Mouse (Mus musculus): Measurements from ENCODE around the gene Scd2. TPM values are rescaled to one million over a fixed set of nuclear protein-coding genes. Genes with fewer than 3 reads are reported as not detected.
A peak's percentile ranks its signal among the peaks of the same experiment; 100 is the strongest.
"Not testable (repeated sequence)": the region's sequence is repeated elsewhere in the genome, so short reads cannot be mapped to it uniquely, and the experiment has no call there.

Gene Scd2
- polyA plus RNA-seq, 1 experiment: 30.1 TPM

DNA sequence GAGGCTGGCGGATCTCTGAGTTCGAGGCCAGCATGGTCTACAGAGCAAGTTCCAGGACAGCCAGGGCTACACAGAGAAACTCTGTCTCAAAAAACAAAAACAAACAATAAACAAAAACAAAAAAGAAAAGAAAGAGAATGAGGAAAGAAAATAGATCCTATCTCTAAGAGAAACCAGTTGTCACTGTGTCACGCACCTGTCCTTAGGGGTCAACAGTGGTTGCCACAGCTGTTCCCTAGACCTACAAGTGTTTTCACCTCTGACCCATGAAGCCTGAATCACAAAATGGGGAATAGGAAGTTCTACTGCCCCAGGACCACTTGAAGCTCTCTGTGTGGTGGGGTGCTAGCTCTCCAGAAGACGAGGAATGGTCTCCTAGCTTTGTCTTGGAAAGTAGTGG lies 19.0 kb upstream of the Scd2 start:
- Histone ChIP-seq H3K27me3 (ENCODE audit: control insufficient read depth, insufficient read depth, low read length) (no peaks in the 10 kb centered on the region), H3K36me3 (ENCODE audit: control insufficient read depth, insufficient read depth, low read length) (no peaks in the 10 kb centered on the region), H3K4me1 (ENCODE audit: control insufficient read depth, insufficient read depth, insufficient read length) (no peaks in the 10 kb centered on the region), H3K27ac (ENCODE audit: insufficient read depth, low read length) (no peak overlapping the region), H3K4me3 (ENCODE audit: extremely low read depth, insufficient read depth, insufficient read length) (no peak overlapping the region)
- TF ChIP-seq CTCF (IDR thresholded peaks at IDR 0.05; ENCODE audit: extremely low read depth, insufficient read depth, insufficient read length, insufficient replicate concordance) (no peak), POLR2A (IDR thresholded peaks at IDR 0.05; ENCODE audit: low read depth, low read length) (no peak)
- 91% methylated on average over 4 of the region's 4 CpGs for WGBS
- no peak for DNase-seq (ENCODE audit: low read depth in 1 of 2, low spot score in 2 of 2)

DNA sequence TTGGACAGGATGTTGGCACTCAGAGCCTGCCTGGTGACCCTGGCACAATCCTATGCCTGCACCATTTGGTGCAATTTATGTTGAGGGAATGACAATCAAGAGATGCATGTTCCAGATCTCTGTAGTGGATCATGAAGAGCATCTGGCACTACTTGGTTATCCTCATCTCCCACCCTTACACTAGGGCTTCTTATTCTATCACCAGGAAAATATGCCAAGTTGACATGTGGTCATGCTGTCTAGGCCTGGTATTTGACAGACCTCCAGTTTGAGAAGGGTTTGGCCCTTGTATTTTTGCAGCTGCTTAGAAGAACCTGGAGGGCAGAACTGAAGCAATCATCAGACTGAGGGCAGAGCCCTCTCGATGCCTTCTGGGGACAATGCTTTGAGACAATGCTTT lies 18.1 kb upstream of the Scd2 start:
- TF ChIP-seq POLR2A (IDR thresholded peaks at IDR 0.05; ENCODE audit: low read depth, low read length) (no peak), CTCF (IDR thresholded peaks at IDR 0.05; ENCODE audit: extremely low read depth, insufficient read depth, insufficient read length, insufficient replicate concordance) (no peak)
- Histone ChIP-seq H3K36me3 (ENCODE audit: control insufficient read depth, insufficient read depth, low read length) (no peaks in the 10 kb centered on the region), H3K27ac (ENCODE audit: insufficient read depth, low read length) (no peak overlapping the region), H3K4me3 (ENCODE audit: extremely low read depth, insufficient read depth, insufficient read length) (no peak overlapping the region), H3K4me1 (ENCODE audit: control insufficient read depth, insufficient read depth, insufficient read length) (no peaks in the 10 kb centered on the region), H3K27me3 (ENCODE audit: control insufficient read depth, insufficient read depth, low read length) (no peaks in the 10 kb centered on the region)
- 93% methylated on average over 1 of the region's 1 CpGs for WGBS
- no peak for DNase-seq (ENCODE audit: low read depth in 1 of 2, low spot score in 2 of 2)

DNA sequence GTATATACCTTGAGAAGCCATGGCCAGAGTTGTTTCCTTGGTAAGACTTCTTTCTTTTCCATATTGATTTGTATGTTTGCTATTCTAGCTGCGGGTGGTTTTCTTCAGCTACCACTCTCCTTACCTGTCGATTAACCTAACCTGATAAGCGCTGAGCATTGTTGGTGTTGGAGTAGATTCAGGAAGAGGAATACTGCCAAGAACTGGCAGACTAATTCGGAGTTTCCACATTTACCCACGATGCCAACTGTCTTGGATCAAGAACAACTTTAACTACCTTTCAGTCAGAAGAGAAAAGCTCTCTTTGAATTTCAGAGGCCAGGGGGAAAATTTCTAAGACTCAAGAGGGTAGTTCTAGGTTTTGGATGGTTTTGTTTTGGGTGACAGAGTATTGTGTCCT lies 16.6 kb upstream of the Scd2 start:
- Histone ChIP-seq H3K27me3 (ENCODE audit: control insufficient read depth, insufficient read depth, low read length) (no peaks in the 10 kb centered on the region), H3K4me3 (ENCODE audit: extremely low read depth, insufficient read depth, insufficient read length) (no peak overlapping the region), H3K27ac (ENCODE audit: insufficient read depth, low read length) (no peak overlapping the region), H3K4me1 (ENCODE audit: control insufficient read depth, insufficient read depth, insufficient read length) (peaks cover 7% of the 10 kb centered on the region), H3K36me3 (ENCODE audit: control insufficient read depth, insufficient read depth, low read length) (no peaks in the 10 kb centered on the region)
- DNase-seq (ENCODE audit: low read depth in 1 of 2, low spot score in 2 of 2): no peak
- 87% methylated on average over 5 of the region's 5 CpGs for WGBS
- TF ChIP-seq CTCF (IDR thresholded peaks at IDR 0.05; ENCODE audit: extremely low read depth, insufficient read depth, insufficient read length, insufficient replicate concordance): no peak
- no peak for TF ChIP-seq POLR2A (IDR thresholded peaks at IDR 0.05; ENCODE audit: low read depth, low read length)

DNA sequence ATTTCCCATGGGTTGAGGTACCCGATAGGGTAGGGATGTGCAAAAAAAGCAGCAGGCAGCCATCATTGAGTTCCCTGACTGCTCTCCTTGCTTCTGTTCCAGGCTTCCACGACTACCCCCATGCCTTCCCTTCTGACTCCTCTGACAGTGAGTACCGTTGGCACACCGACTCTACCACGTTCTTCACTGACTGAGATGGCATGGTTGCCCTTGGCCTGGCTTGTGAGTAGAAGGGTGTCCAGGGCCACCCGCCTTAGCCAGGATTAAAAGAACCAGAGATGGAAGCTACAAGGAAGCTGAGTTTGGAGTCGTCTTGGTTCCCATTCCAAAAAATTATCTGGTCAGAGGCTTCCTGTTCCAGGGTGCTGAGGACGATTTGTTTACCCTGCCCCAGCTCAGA lies 15.5 kb upstream of the Scd2 start:
- H3K36me3 ChIP-seq (ENCODE audit: control insufficient read depth, insufficient read depth, low read length): no peaks in the 10 kb centered on the region
- 92% methylated on average over 8 of the region's 8 CpGs for WGBS
- no peak for DNase-seq (ENCODE audit: low read depth in 1 of 2, low spot score in 2 of 2)
- no peaks in the 10 kb centered on the region for H3K27me3 ChIP-seq (ENCODE audit: control insufficient read depth, insufficient read depth, low read length)
- no peak overlapping the region for H3K27ac ChIP-seq (ENCODE audit: insufficient read depth, low read length)
- TF ChIP-seq CTCF (IDR thresholded peaks at IDR 0.05; ENCODE audit: extremely low read depth, insufficient read depth, insufficient read length, insufficient replicate concordance): no peak
- TF ChIP-seq POLR2A (IDR thresholded peaks at IDR 0.05; ENCODE audit: low read depth, low read length): no peak
- no peak overlapping the region for H3K4me3 ChIP-seq (ENCODE audit: extremely low read depth, insufficient read depth, insufficient read length)
- peaks cover 16% of the 10 kb centered on the region for H3K4me1 ChIP-seq (ENCODE audit: control insufficient read depth, insufficient read depth, insufficient read length)

DNA sequence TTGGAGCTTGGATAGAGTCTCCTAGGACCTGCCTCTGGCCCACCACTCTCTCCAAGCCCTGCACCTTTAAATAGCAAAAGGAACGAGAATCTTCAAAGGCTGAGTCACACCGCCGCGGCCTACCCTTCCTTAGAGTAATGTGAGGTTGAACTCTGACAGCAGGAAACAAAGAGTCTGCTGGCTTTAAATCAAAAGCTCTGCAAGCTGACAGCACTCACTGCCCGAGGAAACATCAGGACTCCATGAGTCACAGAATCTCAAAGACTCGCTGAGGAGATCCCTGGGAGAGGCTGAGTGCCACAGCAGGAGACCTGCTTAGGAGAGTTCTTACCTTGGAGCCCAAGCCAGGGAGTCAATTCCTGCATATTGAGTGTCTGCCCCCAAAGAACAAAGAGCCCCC lies 12.7 kb upstream of the Scd2 start:
- Histone ChIP-seq H3K27me3 (ENCODE audit: control insufficient read depth, insufficient read depth, low read length) (no peaks in the 10 kb centered on the region), H3K4me1 (ENCODE audit: control insufficient read depth, insufficient read depth, insufficient read length) (peaks cover 25% of the 10 kb centered on the region), H3K4me3 (ENCODE audit: extremely low read depth, insufficient read depth, insufficient read length) (no peak overlapping the region), H3K27ac (ENCODE audit: insufficient read depth, low read length) (peak overlapping the region; percentile 74), H3K36me3 (ENCODE audit: control insufficient read depth, insufficient read depth, low read length) (no peaks in the 10 kb centered on the region)
- TF ChIP-seq POLR2A (IDR thresholded peaks at IDR 0.05; ENCODE audit: low read depth, low read length): no peak
- no peak for TF ChIP-seq CTCF (IDR thresholded peaks at IDR 0.05; ENCODE audit: extremely low read depth, insufficient read depth, insufficient read length, insufficient replicate concordance)
- peak in 1 of 2 experiments; percentile 13 for DNase-seq (ENCODE audit: low read depth in 1 of 2, low spot score in 2 of 2)
- 19% methylated on average over 6 of the region's 6 CpGs for WGBS

DNA sequence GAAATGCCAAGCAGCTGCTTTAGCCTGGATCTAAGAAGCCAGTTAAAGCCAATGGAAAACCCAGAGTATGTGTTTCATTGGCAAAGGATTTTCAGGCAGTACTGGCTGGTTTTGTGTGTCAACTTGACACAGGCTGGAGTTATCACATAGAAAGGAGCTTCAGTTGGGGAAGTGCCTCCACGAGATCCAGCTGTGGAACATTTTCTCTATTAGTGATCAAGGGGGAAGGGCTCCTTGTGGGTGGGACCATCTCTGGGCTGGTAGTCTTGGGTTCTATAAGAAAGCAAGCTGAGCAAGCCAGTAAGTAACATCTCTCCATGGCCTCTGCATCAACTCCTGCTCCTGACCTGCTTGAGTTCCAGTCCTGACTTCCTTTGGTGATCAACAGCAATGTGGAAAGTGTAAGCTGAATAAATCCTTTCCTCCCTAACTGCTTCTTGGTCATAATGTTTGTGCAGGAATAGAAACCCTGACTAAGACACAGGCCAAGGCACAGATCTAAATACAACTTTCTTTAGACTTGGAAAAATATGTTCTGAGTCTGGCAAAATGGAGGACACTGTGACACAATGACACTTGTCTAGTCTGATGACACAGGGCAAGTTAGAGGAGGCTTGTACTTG lies 11.5 kb upstream of the Scd2 start:
- H3K4me3 ChIP-seq (ENCODE audit: extremely low read depth, insufficient read depth, insufficient read length); H3K36me3 ChIP-seq (ENCODE audit: control insufficient read depth, insufficient read depth, low read length); DNase-seq (ENCODE audit: low read depth in 1 of 2, low spot score in 2 of 2); H3K27me3 ChIP-seq (ENCODE audit: control insufficient read depth, insufficient read depth, low read length): not testable (repeated sequence)
- WGBS: 20% methylated on average over 1 of the region's 1 CpGs
- peaks cover 25% of the 10 kb centered on the region for H3K4me1 ChIP-seq (ENCODE audit: control insufficient read depth, insufficient read depth, insufficient read length)
- peak overlapping the region; percentile 78 for H3K27ac ChIP-seq (ENCODE audit: insufficient read depth, low read length)

DNA sequence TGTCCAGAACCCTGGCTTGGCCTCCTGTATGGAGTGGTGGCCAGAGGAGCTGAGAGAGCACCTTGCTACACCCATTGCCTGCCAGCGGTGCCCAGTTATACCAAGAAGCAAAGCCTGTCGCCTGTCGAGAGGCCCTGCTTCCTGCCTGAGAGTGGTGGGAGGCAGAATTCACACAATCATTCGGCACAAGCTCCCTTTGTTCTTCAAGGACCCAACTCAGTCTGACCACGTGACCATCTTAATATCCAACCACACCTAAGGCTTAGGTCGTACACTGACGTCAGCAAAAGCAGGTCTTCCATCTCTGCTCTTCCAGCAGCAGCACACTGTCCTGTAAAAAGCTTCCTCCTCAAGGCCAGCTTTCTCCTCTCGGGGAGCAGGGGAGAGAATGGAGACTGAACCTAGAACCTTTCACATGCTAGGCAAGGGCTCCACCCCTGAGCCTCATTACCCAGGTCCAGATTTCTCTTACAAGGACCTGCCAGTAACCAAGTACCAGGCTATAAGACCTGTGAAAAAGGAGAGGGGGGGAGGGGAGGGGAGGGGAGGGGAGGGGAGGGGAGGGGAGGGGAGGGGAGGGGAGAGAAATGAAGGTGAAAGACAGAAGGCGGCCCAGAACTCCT lies 10.8 kb upstream of the Scd2 start:
- Histone ChIP-seq H3K27ac (ENCODE audit: insufficient read depth, low read length) (peak overlapping the region; percentile 78), H3K27me3 (ENCODE audit: control insufficient read depth, insufficient read depth, low read length) (no peaks in the 10 kb centered on the region), H3K36me3 (ENCODE audit: control insufficient read depth, insufficient read depth, low read length) (no peaks in the 10 kb centered on the region), H3K4me1 (ENCODE audit: control insufficient read depth, insufficient read depth, insufficient read length) (peaks cover 25% of the 10 kb centered on the region), H3K4me3 (ENCODE audit: extremely low read depth, insufficient read depth, insufficient read length) (no peak overlapping the region)
- TF ChIP-seq POLR2A (IDR thresholded peaks at IDR 0.05; ENCODE audit: low read depth, low read length): no peak
- no peak for TF ChIP-seq CTCF (IDR thresholded peaks at IDR 0.05; ENCODE audit: extremely low read depth, insufficient read depth, insufficient read length, insufficient replicate concordance)
- DNase-seq (ENCODE audit: low read depth in 1 of 2, low spot score in 2 of 2): peak in 1 of 2 experiments; percentile 14
- 18% methylated on average over 9 of the region's 9 CpGs for WGBS

All from spleen, adult 2 months (tissue).